Mouse (Mus musculus): ENCODE measurements around the gene Nxnl1.

GRCm38 (mm10) chr8:71610822-71611651, 44.6 kb upstream of the Nxnl1 start, which contains the start of gene Colgalt1:
- TF ChIP-seq ZNF384 (IDR thresholded peaks at IDR 0.05; ENCODE audit: low read depth, low read length) (no peak), HCFC1 (IDR thresholded peaks at IDR 0.05; ENCODE audit: borderline replicate concordance, insufficient read depth, low read length) (no peak)
